Mouse (Mus musculus): ENCODE data around the gene Bloc1s3.
"Not testable (repeated sequence)": the region's sequence is repeated elsewhere in the genome, so short reads cannot be mapped to it uniquely, and the experiment has no call there.

Gene Bloc1s3

GRCm38 (mm10) chr7:19517652-19518365 lies 9.6 kb upstream of the Bloc1s3 start, which contains the start of gene Nkpd1:
Gene Nkpd1 (plus strand): TSS chr7:19517838.
- DNase-seq (ENCODE audit: low read depth, low spot score) = no peak

GRCm38 (mm10) chr7:19512353-19512752 lies 4.2 kb upstream of the Bloc1s3 start:
- no peak for DNase-seq (ENCODE audit: low read depth, low spot score)

- DNase-seq (ENCODE audit: low read depth, low spot score) = not testable (repeated sequence)
Observed at GRCm38 (mm10) chr7:19511934-19512333, 3.8 kb upstream of the Bloc1s3 start.

- DNase-seq (ENCODE audit: low read depth, low spot score) = no peak
Observed at GRCm38 (mm10) chr7:19509786-19510185, 1.6 kb upstream of the Bloc1s3 start.

- no peak for DNase-seq (ENCODE audit: low read depth, low spot score)
Observed at GRCm38 (mm10) chr7:19508924-19509568, 879 bp upstream of the Bloc1s3 start.

GRCm38 (mm10) chr7:19507612-19507981 lies 570 bp downstream of the Bloc1s3 start:
- no peak for DNase-seq (ENCODE audit: low read depth, low spot score)

GRCm38 (mm10) chr7:19506969-19507611 lies 1.1 kb downstream of the Bloc1s3 start:
- no peak for DNase-seq (ENCODE audit: low read depth, low spot score)

GRCm38 (mm10) chr7:19506326-19506725 lies 1.8 kb downstream of the Bloc1s3 start:
- DNase-seq (ENCODE audit: low read depth, low spot score) = no peak

GRCm38 (mm10) chr7:19503481-19504068 lies 4.6 kb downstream of the Bloc1s3 start:
- no peak for DNase-seq (ENCODE audit: low read depth, low spot score)

- no peak for DNase-seq (ENCODE audit: low read depth, low spot score)
Observed at GRCm38 (mm10) chr7:19501658-19502057, 6.5 kb downstream of the Bloc1s3 start.

- DNase-seq (ENCODE audit: low read depth, low spot score) = no peak
Observed at GRCm38 (mm10) chr7:19500420-19501363, 7.5 kb downstream of the Bloc1s3 start.

- no peak for DNase-seq (ENCODE audit: low read depth, low spot score)
Observed at GRCm38 (mm10) chr7:19498326-19498725, 9.8 kb downstream of the Bloc1s3 start.

- DNase-seq (ENCODE audit: low read depth, low spot score) = no peak
Observed at GRCm38 (mm10) chr7:19496214-19496555, 12.0 kb downstream of the Bloc1s3 start.

- DNase-seq (ENCODE audit: low read depth, low spot score) = no peak
Observed at GRCm38 (mm10) chr7:19495521-19496213, 12.5 kb downstream of the Bloc1s3 start.

- no peak for DNase-seq (ENCODE audit: low read depth, low spot score)
Observed at GRCm38 (mm10) chr7:19494751-19495474, 13.3 kb downstream of the Bloc1s3 start.

- DNase-seq (ENCODE audit: low read depth, low spot score) = no peak
Observed at GRCm38 (mm10) chr7:19491731-19492130, 16.4 kb downstream of the Bloc1s3 start.

- DNase-seq (ENCODE audit: low read depth, low spot score) = no peak
Observed at GRCm38 (mm10) chr7:19489525-19489924, 18.6 kb downstream of the Bloc1s3 start.

- DNase-seq (ENCODE audit: low read depth, low spot score) = no peak
Observed at GRCm38 (mm10) chr7:19486549-19486948, 21.6 kb downstream of the Bloc1s3 start.

- DNase-seq (ENCODE audit: low read depth, low spot score) = no peak
Observed at GRCm38 (mm10) chr7:19485488-19485887, 22.7 kb downstream of the Bloc1s3 start.

- DNase-seq (ENCODE audit: low read depth, low spot score) = no peak
Observed at GRCm38 (mm10) chr7:19483281-19483680, 24.9 kb downstream of the Bloc1s3 start.
